Mouse (Mus musculus): ENCODE results near the gene Nr0b2. TPM values are rescaled to one million over a fixed set of nuclear protein-coding genes. Genes with fewer than 3 reads are reported as not detected.

The Nr0b2 gene
- total RNA-seq, 2 experiments from 2014 or later, result not detected

DNA sequence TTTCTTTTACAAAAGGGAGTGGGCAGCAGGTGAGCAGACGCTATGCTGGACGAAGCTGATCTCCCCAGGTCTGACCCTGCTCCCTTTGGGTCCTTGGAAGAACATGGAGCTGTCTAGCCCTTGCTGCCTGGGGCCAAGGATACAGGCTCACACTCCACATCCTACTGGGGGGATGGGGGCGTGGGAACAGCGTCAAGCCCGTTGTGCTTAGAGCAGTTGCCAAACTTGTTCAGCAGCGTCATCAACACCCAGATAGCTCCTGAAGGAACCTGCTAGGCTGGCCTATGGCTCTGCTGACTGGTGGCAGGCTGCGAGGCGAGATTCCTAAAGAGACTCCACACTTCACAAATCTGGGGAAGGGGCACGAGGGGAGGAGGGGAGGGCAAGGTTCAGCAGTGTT is 52.2 kb downstream of the Nr0b2 start:
- DNase-seq (ENCODE audit: low spot score in 2 of 2), result no peak

Small RNA genes lying within 50 kb of the gene (microRNA-seq; reads per million reads assigned to microRNA genes)
- 0 reads per million in 2 experiments for gene Gm23158

Other genes with a start within 250 kb of the Nr0b2 start
- 10 to 100 TPM; 79.6 to 83.1 TPM for gene Wdtc1, start 199.9 kb upstream of the Nr0b2 start, total RNA-seq (2021)
- 10 to 100 TPM; 62.2 to 62.9 TPM for gene Slc9a1, start 183.7 kb upstream of the Nr0b2 start, total RNA-seq (2021)
- not detected for gene Tent5b, start 73.2 kb upstream of the Nr0b2 start, total RNA-seq (2021)
- gene Trnp1, start 54.8 kb upstream of the Nr0b2 start, total RNA-seq (2021), result 100 to 1,000 TPM; 178 to 179 TPM
- under 1 TPM in 1 of 2 experiments, not detected in 1; 0.37 TPM for gene Kdf1, start 34.4 kb upstream of the Nr0b2 start, total RNA-seq (2021)
- 100 to 1,000 TPM; 135 to 141 TPM for gene Nudc, start 7.4 kb upstream of the Nr0b2 start, total RNA-seq (2021)
- 10 to 100 TPM in 1 of 2 experiments, 1 to 10 TPM in 1; 9.6 to 10.1 TPM for gene Gpatch3, start 21.4 kb downstream of the Nr0b2 start, total RNA-seq (2021)
- gene Gpn2, start 31.0 kb downstream of the Nr0b2 start, total RNA-seq (2021), result 10 to 100 TPM; 10.7 to 12.1 TPM
- gene Sfn, start 48.8 kb downstream of the Nr0b2 start, total RNA-seq (2021), result 1 to 10 TPM; 2.7 to 3.2 TPM
- gene Zdhhc18, start 96.8 kb downstream of the Nr0b2 start, total RNA-seq (2021), result 10 to 100 TPM; 32.3 to 33.8 TPM
- gene Pigv, start 119.3 kb downstream of the Nr0b2 start, total RNA-seq (2021), result 10 to 100 TPM in 1 of 2 experiments, 1 to 10 TPM in 1; 9.4 to 12.3 TPM
- gene Arid1a, start 203.4 kb downstream of the Nr0b2 start, total RNA-seq (2021), result 10 to 100 TPM; 81.2 to 83.2 TPM

All from layer of hippocampus, adult 18-20 months (tissue).